Mouse (Mus musculus) mouse embryonic stem cell (cell line): ENCODE data around the gene Med20.

ENCODE experiments used
- in situ Hi-C, 2 experiments: fragments of 300-500 bp; cut with MboI; formaldehyde crosslinking; loops; 1 replicate in 1 of 2; 3 replicates in 1 of 2; pipeline ENCODE4 v1.14.3; 2019 to 2020; ENCODE audit warnings: low sequenced_read_pairs in 2 of 2, low pct_unique_long_range_greater_than_20kb in 1 of 2, mixed read lengths in 1 of 2; ENCODE audit not compliant: unreplicated experiment in 1 of 2

The Med20 gene

GRCm38 (mm10) chr17:47594969-47595247 is 16.5 kb upstream of the Med20 start:
- in situ Hi-C loops = loop anchor here in 1 of 2 experiments (10.0 kb wide), 1 partner anchor 80 kb away; no protein-coding TSS in a partner anchor

DNA sequence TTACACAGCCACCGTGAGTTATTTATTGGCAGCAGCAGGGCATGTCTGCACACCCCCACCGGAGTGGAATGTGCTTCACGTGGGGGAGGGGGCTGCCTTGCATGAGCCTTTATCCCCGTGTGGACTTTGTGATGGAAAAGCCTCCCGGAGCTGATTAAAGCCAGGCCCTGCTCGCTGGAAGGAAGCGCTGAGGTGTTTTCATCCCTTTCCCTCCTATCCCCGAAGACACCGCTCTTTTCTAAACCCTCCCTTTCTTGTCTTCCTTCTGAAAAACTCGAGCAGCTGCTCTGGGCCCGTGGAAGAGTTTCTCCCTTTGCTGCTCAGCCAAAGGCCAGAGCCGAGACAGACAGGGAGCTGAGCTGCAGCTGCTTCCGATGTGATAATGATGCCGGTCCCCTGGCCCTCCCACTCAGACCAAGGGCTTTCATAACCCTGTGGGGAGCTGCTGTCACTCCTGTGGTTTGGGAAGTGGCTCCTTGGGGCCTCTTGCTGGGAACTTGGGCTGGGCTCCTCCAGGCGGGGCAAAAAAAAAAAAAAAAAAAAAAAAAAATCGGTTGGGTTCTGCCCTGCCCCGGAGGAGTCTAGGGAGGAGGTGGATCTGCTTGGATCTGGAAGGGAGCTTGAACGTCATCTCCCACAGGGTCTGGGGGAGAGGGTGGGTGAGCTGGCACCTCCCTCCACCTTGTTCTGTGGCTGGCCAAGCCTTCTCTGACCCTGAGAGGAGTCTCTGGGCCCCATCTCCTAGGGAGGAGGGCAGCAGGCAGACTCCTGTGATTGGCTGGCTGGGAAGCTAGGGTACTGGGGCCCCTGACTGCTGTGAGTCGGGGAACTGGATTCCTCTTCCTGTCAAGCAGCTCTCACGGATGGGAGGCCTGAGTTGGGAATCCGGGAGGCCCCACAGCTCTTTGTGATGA is 15.9 kb upstream of the Med20 start:
- in situ Hi-C loops = loop anchor here in 1 of 2 experiments (10.0 kb wide), 1 partner anchor 81 kb away; no protein-coding TSS in a partner anchor

DNA sequence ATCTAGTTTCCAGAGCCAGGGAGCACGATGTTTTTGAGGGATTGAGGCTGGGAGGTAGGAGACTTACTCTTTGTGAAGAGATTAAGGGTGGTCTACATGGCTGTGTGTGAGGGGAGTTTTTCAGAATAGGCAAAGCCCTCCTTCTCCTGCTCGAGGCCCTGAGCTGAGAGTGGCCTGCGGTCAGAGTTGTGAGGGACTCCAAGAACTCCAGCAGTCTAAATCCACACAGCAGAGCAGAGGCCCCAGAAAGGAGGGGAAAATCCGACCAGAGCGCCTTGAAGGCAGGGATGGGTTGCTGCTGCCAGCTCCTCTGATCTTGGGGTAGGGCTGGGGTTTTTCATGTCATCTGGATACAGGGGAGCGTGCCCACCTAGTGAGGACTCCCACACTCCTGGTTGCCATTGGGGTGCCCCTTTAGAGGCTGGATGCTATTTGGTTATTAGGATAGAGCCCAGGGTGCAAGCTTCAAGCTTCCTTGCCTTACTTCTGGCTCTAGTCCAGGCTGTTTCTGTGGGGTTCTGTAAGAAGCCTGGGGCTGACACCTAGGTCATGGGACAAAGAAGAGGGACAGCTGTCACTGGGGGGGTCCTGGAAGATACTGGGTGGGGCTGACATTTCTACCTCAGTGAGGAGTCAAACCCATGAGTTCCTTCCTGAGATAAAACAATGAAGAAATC is 15.1 kb upstream of the Med20 start:
- in situ Hi-C loops = loop anchor here in 1 of 2 experiments (10.0 kb wide), 1 partner anchor 81 kb away; no protein-coding TSS in a partner anchor

- in situ Hi-C loops = loop anchor here in 1 of 2 experiments (10.0 kb wide), 1 partner anchor 82 kb away; no protein-coding TSS in a partner anchor
These were observed 14.6 kb upstream of the Med20 start for GRCm38 (mm10) chr17:47596839-47597164.

GRCm38 (mm10) chr17:47597261-47597660 is 14.1 kb upstream of the Med20 start:
- in situ Hi-C loops = loop anchor here in 1 of 2 experiments (10.0 kb wide), 1 partner anchor 82 kb away; no protein-coding TSS in a partner anchor

DNA sequence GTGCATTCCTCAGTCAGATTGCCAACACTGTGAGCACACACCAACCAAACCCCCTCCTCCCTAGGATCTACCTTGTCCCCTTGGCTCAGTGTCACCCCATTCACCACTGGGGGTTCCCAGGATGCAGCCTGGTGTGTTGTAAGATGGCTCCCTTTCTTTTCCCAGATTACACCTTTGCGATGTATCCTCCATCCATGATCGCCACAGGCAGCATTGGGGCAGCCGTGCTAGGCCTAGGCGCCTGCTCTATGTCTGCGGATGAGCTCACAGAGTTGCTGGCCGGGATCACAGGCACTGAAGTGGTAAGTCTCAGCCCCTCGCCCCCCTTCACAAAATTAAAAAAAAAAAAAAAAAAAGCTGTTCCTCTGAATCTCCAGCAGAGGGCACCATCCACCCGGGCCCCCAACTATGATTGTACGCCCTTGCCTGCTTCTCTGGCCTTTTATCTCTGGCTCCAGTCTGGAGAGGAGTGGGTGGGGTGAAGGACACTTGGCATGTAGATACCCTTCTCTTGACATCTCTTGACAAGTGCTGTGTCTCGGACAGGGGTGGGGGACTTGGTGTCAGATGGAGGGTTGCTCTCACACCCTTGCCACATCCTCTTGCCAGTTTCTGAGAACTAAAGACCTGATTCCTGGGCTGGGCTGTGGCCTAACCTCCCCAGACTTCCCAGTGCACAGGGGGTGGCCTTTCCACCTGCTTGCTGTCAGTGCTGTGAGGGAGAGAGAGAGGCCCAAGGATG is 13.4 kb upstream of the Med20 start:
- in situ Hi-C loops = loop anchor here in 1 of 2 experiments (10.0 kb wide), 1 partner anchor 83 kb away; no protein-coding TSS in a partner anchor

DNA sequence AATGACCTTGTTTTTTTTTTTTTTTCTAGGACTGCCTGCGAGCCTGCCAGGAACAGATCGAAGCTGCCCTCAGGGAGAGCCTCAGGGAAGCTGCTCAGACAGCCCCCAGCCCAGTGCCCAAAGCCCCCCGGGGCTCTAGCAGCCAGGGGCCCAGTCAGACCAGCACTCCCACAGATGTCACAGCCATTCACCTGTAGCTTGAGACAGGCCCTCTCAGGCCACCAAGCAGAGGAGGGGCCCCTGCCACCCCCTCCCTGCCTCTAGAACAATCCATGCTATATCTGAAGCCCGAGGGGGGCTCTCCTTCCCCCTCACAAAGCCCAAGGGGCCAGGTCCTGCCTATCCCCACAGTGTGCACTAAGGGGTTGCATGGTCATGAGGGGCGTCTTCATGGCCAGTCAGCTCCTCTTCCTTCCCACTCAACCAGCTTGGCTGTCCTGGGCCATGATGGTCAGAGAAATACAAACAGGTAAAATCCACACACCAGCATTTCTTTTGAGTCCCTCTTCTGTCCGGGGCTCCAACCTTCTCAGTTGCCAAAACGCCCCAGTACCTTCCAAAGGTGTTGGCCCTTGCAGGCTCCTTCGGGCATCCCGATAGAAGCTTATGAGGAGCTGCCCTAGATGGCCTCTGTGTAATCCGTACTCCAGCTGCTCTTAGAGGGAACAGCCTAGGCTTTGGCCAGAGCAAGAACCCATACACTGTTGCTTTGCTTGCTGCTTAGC is 12.6 kb upstream of the Med20 start:
- in situ Hi-C loops = loop anchor here in 1 of 2 experiments (10.0 kb wide), 1 partner anchor 84 kb away; no protein-coding TSS in a partner anchor

DNA sequence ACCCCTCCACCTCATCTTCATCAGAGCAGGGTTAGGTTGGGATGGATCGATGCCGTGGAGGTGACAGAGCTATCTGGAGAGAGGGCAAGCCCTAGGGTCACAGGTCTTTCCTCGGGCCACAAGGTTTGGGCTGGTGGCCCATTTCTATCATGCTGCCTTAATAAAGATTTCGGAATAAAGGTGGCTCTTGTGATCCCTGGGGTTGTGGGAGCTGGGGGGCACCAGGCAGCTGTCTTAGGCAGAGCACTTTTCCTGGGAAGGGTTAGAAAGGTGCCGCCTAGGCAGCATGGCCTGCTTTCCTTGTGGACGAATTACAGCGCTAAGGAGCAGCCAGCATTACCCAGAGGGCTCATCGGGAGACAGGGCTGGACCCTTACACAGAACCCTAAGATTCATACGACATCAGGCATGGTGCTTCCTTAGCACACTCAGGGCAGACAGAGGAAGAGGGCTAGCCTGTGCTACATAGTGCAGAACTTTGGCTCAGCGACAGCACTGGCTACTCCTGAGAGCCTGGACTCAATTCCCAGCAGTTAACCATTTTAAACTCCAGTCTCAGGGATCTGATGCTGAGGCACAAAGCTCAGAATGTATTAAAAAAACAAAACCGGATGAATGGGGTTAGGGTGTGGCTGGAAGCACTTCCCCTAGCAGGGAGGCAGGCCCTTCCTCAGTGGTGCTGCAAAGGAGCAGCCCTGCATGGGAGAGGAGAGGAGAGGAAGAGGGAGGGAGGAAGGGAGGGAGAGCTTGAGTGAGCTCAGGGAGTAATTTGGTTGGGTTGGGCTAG is 11.7 kb upstream of the Med20 start:
- in situ Hi-C loops = loop anchor here (5.0 to 10.0 kb wide), 2 partner anchors 85 to 87 kb away; no protein-coding TSS in a partner anchor

GRCm38 (mm10) chr17:47600601-47601388 is 10.6 kb upstream of the Med20 start:
- in situ Hi-C loops = loop anchor here in 1 of 2 experiments (5.0 kb wide), 1 partner anchor 88 kb away; no protein-coding TSS in a partner anchor

GRCm38 (mm10) chr17:47601389-47601755 is 10.0 kb upstream of the Med20 start:
- in situ Hi-C loops = loop anchor here in 1 of 2 experiments (5.0 kb wide), 1 partner anchor 89 kb away; no protein-coding TSS in a partner anchor

GRCm38 (mm10) chr17:47602289-47602688 is 9.1 kb upstream of the Med20 start:
- in situ Hi-C loops = loop anchor here in 1 of 2 experiments (5.0 kb wide), 1 partner anchor 90 kb away; no protein-coding TSS in a partner anchor

DNA sequence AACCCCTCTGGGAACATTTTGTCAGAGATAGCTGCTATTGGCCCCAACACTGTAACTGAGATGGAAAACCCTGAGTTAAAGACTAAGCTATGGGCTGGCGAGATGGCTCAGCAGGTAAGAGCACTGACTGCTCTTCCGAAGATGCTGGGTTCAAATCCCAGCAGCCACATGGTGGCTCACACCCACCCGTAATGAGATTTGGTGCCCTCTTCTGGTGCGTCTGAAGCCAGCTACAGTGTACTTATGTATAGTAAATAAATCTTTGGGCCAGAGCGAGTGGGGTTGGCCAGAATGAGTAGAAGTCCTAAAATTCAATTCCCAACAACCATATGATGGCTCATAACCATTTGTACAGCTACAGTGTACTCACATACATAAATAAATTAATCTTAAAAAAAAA is 5.2 kb upstream of the Med20 start:
- in situ Hi-C loops = no loop called here

GRCm38 (mm10) chr17:47609182-47609581 is 2.2 kb upstream of the Med20 start:
- in situ Hi-C loops = no loop called here

DNA sequence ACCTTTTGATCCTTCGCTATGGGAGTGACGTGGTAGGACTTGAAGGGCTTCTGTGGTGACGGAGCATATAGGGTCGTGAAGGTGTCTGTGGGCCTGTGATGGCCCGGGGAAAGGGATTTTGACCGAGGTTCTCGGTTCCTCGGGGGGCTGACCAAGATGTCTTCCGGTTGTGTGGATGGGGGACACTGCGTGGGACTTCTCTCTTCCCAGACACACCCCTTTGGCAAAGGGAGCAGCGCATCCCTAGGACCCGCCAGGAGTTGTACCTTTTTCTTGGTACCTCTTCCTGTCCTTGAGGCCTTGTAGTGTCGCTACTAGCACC is 240 bp downstream of the Med20 start:
- in situ Hi-C loops = no loop called here

- in situ Hi-C loops = no loop called here
These were observed 2.6 kb downstream of the Med20 start for GRCm38 (mm10) chr17:47614018-47614417.

GRCm38 (mm10) chr17:47616119-47616518 is 4.7 kb downstream of the Med20 start:
- in situ Hi-C loops = no loop called here

DNA sequence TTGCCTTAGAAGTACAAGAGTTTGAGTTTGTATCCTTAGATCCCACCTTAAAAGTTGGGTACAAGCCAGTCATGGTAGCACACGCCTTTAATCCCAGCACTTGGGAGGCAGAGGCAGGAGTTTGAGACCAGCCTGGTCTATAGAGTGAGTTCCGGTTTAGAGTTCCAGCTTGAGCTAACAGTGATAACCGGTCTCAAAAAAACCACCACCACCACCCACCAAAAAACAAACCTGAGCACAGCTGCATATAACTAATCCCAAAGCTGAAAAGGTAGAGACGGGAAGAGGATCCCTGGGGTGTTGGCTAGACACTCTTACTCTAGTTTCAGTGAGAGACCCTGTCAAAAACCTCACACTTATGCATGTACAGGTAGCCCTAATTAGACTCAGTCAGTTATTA is 5.3 kb downstream of the Med20 start:
- in situ Hi-C loops = no loop called here
